Mouse (Mus musculus): ENCODE data around the gene Ctnnal1. TPM values are rescaled to one million over a fixed set of nuclear protein-coding genes. Genes with fewer than 3 reads are reported as not detected.

Gene Ctnnal1
- polyA plus RNA-seq, 1 experiment: not detected

GRCm38 (mm10) chr4:56867761-56868160 lies 2.8 kb upstream of the Ctnnal1 start:
- peaks cover 12% of the 10 kb centered on the region for H3K4me1 ChIP-seq (ENCODE audit: control insufficient read depth, insufficient read depth, low read length)
- WGBS: 89% methylated on average over 5 of the region's 5 CpGs
- TF ChIP-seq CTCF (IDR thresholded peaks at IDR 0.05; ENCODE audit: insufficient read depth, low read depth, low read length) (no peak), POLR2A (IDR thresholded peaks at IDR 0.05; ENCODE audit: insufficient read depth, low read depth, low read length) (no peak)
- H3K27ac ChIP-seq (ENCODE audit: insufficient read depth, low read depth, low read length): no peak overlapping the region
- no peak overlapping the region for H3K4me3 ChIP-seq (ENCODE audit: insufficient read depth, low read depth, low read length)

- peaks cover 15% of the 10 kb centered on the region for H3K4me1 ChIP-seq (ENCODE audit: control insufficient read depth, insufficient read depth, low read length)
- H3K4me3 ChIP-seq (ENCODE audit: insufficient read depth, low read depth, low read length): no peak overlapping the region
- WGBS: 34% methylated on average over 4 of the region's 4 CpGs
- no peak for TF ChIP-seq CTCF (IDR thresholded peaks at IDR 0.05; ENCODE audit: insufficient read depth, low read depth, low read length)
- no peak for TF ChIP-seq POLR2A (IDR thresholded peaks at IDR 0.05; ENCODE audit: insufficient read depth, low read depth, low read length)
- no peak overlapping the region for H3K27ac ChIP-seq (ENCODE audit: insufficient read depth, low read depth, low read length)
These were observed 983 bp upstream of the Ctnnal1 start for GRCm38 (mm10) chr4:56865971-56866370.

GRCm38 (mm10) chr4:56864417-56865001 lies 479 bp downstream of the Ctnnal1 start:
- Histone ChIP-seq H3K4me3 (ENCODE audit: insufficient read depth, low read depth, low read length) (peak overlapping the region; percentile 72), H3K4me1 (ENCODE audit: control insufficient read depth, insufficient read depth, low read length) (peaks cover 15% of the 10 kb centered on the region), H3K27ac (ENCODE audit: insufficient read depth, low read depth, low read length) (no peak overlapping the region)
- under 1% methylated on average over 49 of the region's 49 CpGs for WGBS
- TF ChIP-seq CTCF (IDR thresholded peaks at IDR 0.05; ENCODE audit: insufficient read depth, low read depth, low read length) (no peak), POLR2A (IDR thresholded peaks at IDR 0.05; ENCODE audit: insufficient read depth, low read depth, low read length) (no peak)

- Histone ChIP-seq H3K27ac (ENCODE audit: insufficient read depth, low read depth, low read length) (no peak overlapping the region), H3K4me1 (ENCODE audit: control insufficient read depth, insufficient read depth, low read length) (peaks cover 15% of the 10 kb centered on the region), H3K4me3 (ENCODE audit: insufficient read depth, low read depth, low read length) (peak overlapping the region; percentile 72)
- 15% methylated on average over 4 of the region's 4 CpGs for WGBS
- TF ChIP-seq POLR2A (IDR thresholded peaks at IDR 0.05; ENCODE audit: insufficient read depth, low read depth, low read length): no peak
- no peak for TF ChIP-seq CTCF (IDR thresholded peaks at IDR 0.05; ENCODE audit: insufficient read depth, low read depth, low read length)
These were observed 972 bp downstream of the Ctnnal1 start for GRCm38 (mm10) chr4:56864016-56864415.

- Histone ChIP-seq H3K4me1 (ENCODE audit: control insufficient read depth, insufficient read depth, low read length) (peaks cover 17% of the 10 kb centered on the region), H3K27ac (ENCODE audit: insufficient read depth, low read depth, low read length) (no peak overlapping the region), H3K4me3 (ENCODE audit: insufficient read depth, low read depth, low read length) (no peak overlapping the region)
- 99% methylated on average over 4 of the region's 4 CpGs for WGBS
- TF ChIP-seq POLR2A (IDR thresholded peaks at IDR 0.05; ENCODE audit: insufficient read depth, low read depth, low read length): no peak
- TF ChIP-seq CTCF (IDR thresholded peaks at IDR 0.05; ENCODE audit: insufficient read depth, low read depth, low read length): no peak
These were observed 3.4 kb downstream of the Ctnnal1 start for GRCm38 (mm10) chr4:56861551-56861950.

- TF ChIP-seq CTCF (IDR thresholded peaks at IDR 0.05; ENCODE audit: insufficient read depth, low read depth, low read length) (no peak), POLR2A (IDR thresholded peaks at IDR 0.05; ENCODE audit: insufficient read depth, low read depth, low read length) (no peak)
- Histone ChIP-seq H3K27ac (ENCODE audit: insufficient read depth, low read depth, low read length) (no peak overlapping the region), H3K4me3 (ENCODE audit: insufficient read depth, low read depth, low read length) (no peak overlapping the region), H3K4me1 (ENCODE audit: control insufficient read depth, insufficient read depth, low read length) (peaks cover 10% of the 10 kb centered on the region; the same call in 1 of the 2 replicates)
- WGBS: 77% methylated on average over 9 of the region's 9 CpGs
These were observed 6.3 kb downstream of the Ctnnal1 start for GRCm38 (mm10) chr4:56858733-56859132.

- 45% methylated on average over 8 of the region's 8 CpGs for WGBS
- H3K4me3 ChIP-seq (ENCODE audit: insufficient read depth, low read depth, low read length): no peak overlapping the region
- H3K27ac ChIP-seq (ENCODE audit: insufficient read depth, low read depth, low read length): no peak overlapping the region
- H3K4me1 ChIP-seq (ENCODE audit: control insufficient read depth, insufficient read depth, low read length): peaks cover 3% of the 10 kb centered on the region; the same call in 1 of the 2 replicates
- TF ChIP-seq POLR2A (IDR thresholded peaks at IDR 0.05; ENCODE audit: insufficient read depth, low read depth, low read length) (no peak), CTCF (IDR thresholded peaks at IDR 0.05; ENCODE audit: insufficient read depth, low read depth, low read length) (no peak)
These were observed 8.5 kb downstream of the Ctnnal1 start for GRCm38 (mm10) chr4:56856371-56856949.

GRCm38 (mm10) chr4:56855935-56856334 lies 9.1 kb downstream of the Ctnnal1 start:
- H3K4me1 ChIP-seq (ENCODE audit: control insufficient read depth, insufficient read depth, low read length): peaks cover 3% of the 10 kb centered on the region; the same call in 1 of the 2 replicates
- no peak overlapping the region for H3K27ac ChIP-seq (ENCODE audit: insufficient read depth, low read depth, low read length)
- no peak overlapping the region for H3K4me3 ChIP-seq (ENCODE audit: insufficient read depth, low read depth, low read length)
- 84% methylated on average over 5 of the region's 5 CpGs for WGBS
- TF ChIP-seq CTCF (IDR thresholded peaks at IDR 0.05; ENCODE audit: insufficient read depth, low read depth, low read length) (no peak), POLR2A (IDR thresholded peaks at IDR 0.05; ENCODE audit: insufficient read depth, low read depth, low read length) (no peak)

- H3K4me3 ChIP-seq (ENCODE audit: insufficient read depth, low read depth, low read length): no peak overlapping the region
- no peak overlapping the region for H3K27ac ChIP-seq (ENCODE audit: insufficient read depth, low read depth, low read length)
- TF ChIP-seq POLR2A (IDR thresholded peaks at IDR 0.05; ENCODE audit: insufficient read depth, low read depth, low read length) (no peak), CTCF (IDR thresholded peaks at IDR 0.05; ENCODE audit: insufficient read depth, low read depth, low read length) (no peak)
- WGBS: 33% methylated on average over 6 of the region's 6 CpGs
- H3K4me1 ChIP-seq (ENCODE audit: control insufficient read depth, insufficient read depth, low read length): 0 out of 2 replicates have a peak, but pooled peaks cover 3% of the 10 kb centered on the region
These were observed 14.3 kb downstream of the Ctnnal1 start for GRCm38 (mm10) chr4:56850724-56851123.
